Mouse (Mus musculus) midbrain, embryonic 15.5 days (tissue): ENCODE data around the gene Znrf3. TPM values are rescaled to one million over a fixed set of nuclear protein-coding genes. Genes with fewer than 3 reads are reported as not detected.

Experiments
- ATAC-seq: fragments of 200-750 bp; cut with Nextera tagmentation; replicated peaks from 2 replicates; pipeline ENCODE4 v1.8.0; 2017; ENCODE audit warnings: moderate TSS enrichment
- H3K27ac ChIP-seq: fragments of 300-500 bp; sonication (generic); 2 replicates; pipeline ENCODE4 v1.5.1; 2015; ENCODE audit warnings: mild to moderate bottlenecking, inconsistent platforms
- H3K27me3 ChIP-seq: fragments of 300-500 bp; sonication (generic); replicated peaks from 2 replicates; pipeline ENCODE4 v1.6.1; 2015; ENCODE audit warnings: inconsistent platforms
- H3K36me3 ChIP-seq: fragments of 300-500 bp; sonication (generic); replicated peaks from 2 replicates; pipeline ENCODE4 v1.6.1; 2015; ENCODE audit warnings: inconsistent platforms
- H3K4me1 ChIP-seq: fragments of 300-500 bp; sonication (generic); 2 replicates; pipeline ENCODE4 v1.6.1; 2015; ENCODE audit warnings: inconsistent platforms
- H3K4me2 ChIP-seq: fragments of 300-500 bp; sonication (generic); 2 replicates; pipeline ENCODE4 v1.6.1; 2015; ENCODE audit warnings: inconsistent platforms, mild to moderate bottlenecking, moderate library complexity
- H3K4me3 ChIP-seq: fragments of 300-500 bp; sonication (generic); 2 replicates; pipeline ENCODE4 v1.5.1; 2015; ENCODE audit warnings: mild to moderate bottlenecking, inconsistent platforms
- H3K9ac ChIP-seq: fragments of 300-500 bp; sonication (generic); 2 replicates; pipeline ENCODE4 v1.6.1; 2015; ENCODE audit warnings: mild to moderate bottlenecking, inconsistent platforms
- H3K9me3 ChIP-seq: fragments of 300-500 bp; sonication (generic); 2 replicates; pipeline ENCODE4 v1.6.1; 2016; ENCODE audit warnings: inconsistent platforms
- WGBS: fragments of 180-500 bp; shearing (Covaris S2); methylation state at CpG from one replicate; pipeline ENCODE4 v1.1.7; 2015; ENCODE audit warnings: mixed read lengths; 5-methylcytosine and 5-hydroxymethylcytosine counted together
- polyA plus RNA-seq: library from polyadenylated mRNA; unstranded; fragments of >200 nt; fragmentation: Nextera tagmentation; extraction: Ambion mirVana; gene quantifications from 2 replicates; pipeline ENCODE4 v1.2.1, GENCODE M21; 2015

Znrf3 gene
- polyA plus RNA-seq, 1 experiment from 2014 or later: 7.1 TPM

- Histone ChIP-seq H3K9ac (no peak overlapping the region), H3K27me3 (no peaks in the 10 kb centered on the region), H3K36me3 (no peaks in the 10 kb centered on the region), H3K27ac (no peak overlapping the region), H3K4me3 (no peak overlapping the region), H3K4me1 (no peaks in the 10 kb centered on the region), H3K4me2 (no peak overlapping the region), H3K9me3 (no peaks in the 10 kb centered on the region)
- ATAC-seq: no peak
These were observed 76.2 kb downstream of the Znrf3 start for GRCm38 (mm10) chr11:5368492-5368891.

DNA sequence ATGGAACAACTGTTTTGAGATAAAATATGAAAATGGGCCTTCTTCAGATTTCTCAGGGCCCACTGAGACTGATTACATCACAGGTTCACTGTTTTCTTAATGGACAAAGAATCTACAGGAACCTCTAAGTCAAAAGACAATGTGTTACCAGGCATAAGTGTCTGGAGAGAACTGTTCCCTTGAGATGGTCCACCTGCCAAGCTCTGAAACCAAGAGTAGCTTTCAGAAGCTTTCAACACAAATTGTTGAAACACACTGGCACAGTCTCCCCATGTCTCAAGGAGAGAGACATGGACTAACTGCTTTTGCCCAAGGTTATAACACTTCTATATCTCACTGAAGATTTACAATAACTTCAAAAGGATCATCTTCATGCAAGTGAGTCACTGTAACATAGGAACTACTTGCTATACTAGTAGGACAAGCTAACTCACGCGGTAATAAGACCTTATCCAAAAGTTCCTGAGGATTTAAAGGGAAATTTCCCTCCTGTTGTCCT is 89.3 kb downstream of the Znrf3 start:
- H3K4me3 ChIP-seq: no peak overlapping the region
- H3K9me3 ChIP-seq: no peaks in the 10 kb centered on the region
- no peak overlapping the region for H3K27ac ChIP-seq
- 96% methylated on average over 2 of the region's 2 CpGs for WGBS
- H3K36me3 ChIP-seq: no peaks in the 10 kb centered on the region
- H3K4me1 ChIP-seq: 0 out of 2 replicates have a peak, but pooled peaks cover 3% of the 10 kb centered on the region
- H3K27me3 ChIP-seq: no peaks in the 10 kb centered on the region
- ATAC-seq: no peak
- H3K4me2 ChIP-seq: no peak overlapping the region
- no peak overlapping the region for H3K9ac ChIP-seq

DNA sequence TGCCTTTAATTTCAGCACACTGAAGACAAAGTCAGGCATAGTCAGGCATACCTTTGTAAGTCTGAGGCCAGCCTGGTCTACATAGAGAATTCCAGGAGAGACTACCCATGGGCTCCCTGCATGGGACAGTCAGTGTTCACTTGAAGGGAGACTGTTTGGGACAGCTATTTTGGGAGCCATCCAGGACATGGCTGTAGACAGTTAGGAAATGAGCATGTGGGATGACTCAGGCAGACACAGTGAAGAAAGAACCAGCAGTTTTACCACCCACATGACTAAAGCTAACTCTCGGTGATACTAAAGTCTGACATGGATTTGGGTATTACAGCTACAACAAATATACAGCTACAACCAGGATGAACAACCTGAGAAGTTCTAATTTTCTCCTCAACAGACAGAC is 89.9 kb downstream of the Znrf3 start:
- Histone ChIP-seq H3K4me2 (no peak overlapping the region), H3K9ac (no peak overlapping the region), H3K36me3 (no peaks in the 10 kb centered on the region), H3K4me1 (0 out of 2 replicates have a peak, but pooled peaks cover 3% of the 10 kb centered on the region), H3K27me3 (no peaks in the 10 kb centered on the region), H3K4me3 (no peak overlapping the region), H3K9me3 (no peaks in the 10 kb centered on the region), H3K27ac (no peak overlapping the region)
- 93% methylated on average over 1 of the region's 1 CpGs for WGBS
- no peak for ATAC-seq

- Histone ChIP-seq H3K36me3 (no peaks in the 10 kb centered on the region), H3K9ac (no peak overlapping the region), H3K4me1 (0 out of 2 replicates have a peak, but pooled peaks cover 3% of the 10 kb centered on the region), H3K27me3 (no peaks in the 10 kb centered on the region), H3K4me3 (no peak overlapping the region), H3K27ac (no peak overlapping the region), H3K4me2 (no peak overlapping the region), H3K9me3 (no peaks in the 10 kb centered on the region)
- ATAC-seq: no peak
These were observed 91.6 kb downstream of the Znrf3 start for GRCm38 (mm10) chr11:5353032-5353431.

- whole genome bisulfite sequencing: 97% methylated on average over 5 of the region's 5 CpGs
- no peaks in the 10 kb centered on the region for H3K4me1 ChIP-seq
These were observed 95.2 kb downstream of the Znrf3 start for GRCm38 (mm10) chr11:5349483-5349882.

GRCm38 (mm10) chr11:5346845-5347640 is 97.6 kb downstream of the Znrf3 start:
- ATAC-seq: no peak
- Histone ChIP-seq H3K9me3 (no peaks in the 10 kb centered on the region), H3K27me3 (no peaks in the 10 kb centered on the region), H3K9ac (no peak overlapping the region), H3K27ac (no peak overlapping the region), H3K36me3 (no peaks in the 10 kb centered on the region), H3K4me1 (no peaks in the 10 kb centered on the region), H3K4me2 (no peak overlapping the region), H3K4me3 (no peak overlapping the region)
- WGBS: 43% methylated on average over 4 of the region's 4 CpGs

More at GRCm38 (mm10) chr11:5349483-5349882, 95.2 kb downstream of the Znrf3 start:
- H3K4me2 ChIP-seq: no peak overlapping the region
- no peak for ATAC-seq
- H3K36me3 ChIP-seq: no peaks in the 10 kb centered on the region
- no peak overlapping the region for H3K9ac ChIP-seq
- H3K4me3 ChIP-seq: no peak overlapping the region
- H3K27me3 ChIP-seq: no peaks in the 10 kb centered on the region
- H3K9me3 ChIP-seq: no peaks in the 10 kb centered on the region
- no peak overlapping the region for H3K27ac ChIP-seq

- no peaks in the 10 kb centered on the region for H3K4me1 ChIP-seq
- H3K9ac ChIP-seq: no peak overlapping the region
- 94% methylated on average over 4 of the region's 4 CpGs for WGBS
- H3K27ac ChIP-seq: no peak overlapping the region
- H3K9me3 ChIP-seq: no peaks in the 10 kb centered on the region
- H3K36me3 ChIP-seq: no peaks in the 10 kb centered on the region
- H3K4me3 ChIP-seq: no peak overlapping the region
- H3K4me2 ChIP-seq: no peak overlapping the region
- no peak for ATAC-seq
- H3K27me3 ChIP-seq: no peaks in the 10 kb centered on the region
These were observed 100.9 kb downstream of the Znrf3 start for GRCm38 (mm10) chr11:5343748-5344147.

DNA sequence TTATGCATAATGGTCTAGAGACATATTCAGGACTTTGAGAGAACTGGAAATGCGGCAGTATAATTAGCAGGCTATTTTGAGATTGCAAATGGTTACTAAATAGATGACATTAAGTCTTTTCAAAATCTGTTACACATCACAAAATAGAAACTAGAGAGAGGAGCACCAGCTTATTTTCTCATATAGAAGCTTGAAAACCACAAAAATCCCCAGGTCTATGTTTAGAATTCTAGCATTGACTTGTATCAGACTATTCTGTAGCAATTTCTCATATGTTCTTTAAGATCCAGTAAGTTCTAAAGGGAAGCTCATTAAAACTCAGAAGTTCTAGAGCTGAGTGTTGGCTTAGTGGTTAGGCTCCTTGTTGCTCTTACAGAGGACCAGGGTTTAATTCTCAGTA is 104.9 kb downstream of the Znrf3 start:
- H3K27ac ChIP-seq: no peak overlapping the region
- no peak overlapping the region for H3K9ac ChIP-seq
- H3K9me3 ChIP-seq: no peaks in the 10 kb centered on the region
- no peaks in the 10 kb centered on the region for H3K4me1 ChIP-seq
- no peaks in the 10 kb centered on the region for H3K27me3 ChIP-seq
- no peak for ATAC-seq
- WGBS: 94% methylated on average over 1 of the region's 1 CpGs
- no peak overlapping the region for H3K4me3 ChIP-seq
- H3K4me2 ChIP-seq: no peak overlapping the region
- H3K36me3 ChIP-seq: no peaks in the 10 kb centered on the region

DNA sequence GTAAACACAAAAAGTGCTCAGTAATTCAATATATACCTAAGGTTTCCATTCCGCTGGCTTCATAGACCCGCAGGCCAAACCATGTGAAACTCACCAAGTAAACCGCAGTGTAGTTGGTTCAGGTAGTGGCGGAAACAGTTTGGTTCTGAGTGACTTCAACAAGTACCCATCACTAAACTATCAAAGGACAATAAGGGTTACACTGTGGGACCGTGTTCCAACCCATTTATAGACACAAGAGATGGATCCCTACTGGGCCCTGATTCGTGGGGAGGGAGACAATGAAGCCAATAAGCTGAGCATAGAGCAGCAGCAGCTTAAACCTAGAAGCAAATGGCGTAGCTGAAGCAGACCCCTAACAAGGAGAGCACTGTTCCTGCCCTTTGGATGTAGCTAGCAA is 107.8 kb downstream of the Znrf3 start:
- Histone ChIP-seq H3K4me1 (no peaks in the 10 kb centered on the region), H3K27me3 (no peaks in the 10 kb centered on the region), H3K36me3 (no peaks in the 10 kb centered on the region), H3K4me2 (no peak overlapping the region), H3K9ac (no peak overlapping the region), H3K9me3 (no peaks in the 10 kb centered on the region), H3K4me3 (no peak overlapping the region), H3K27ac (no peak overlapping the region)
- ATAC-seq: no peak
- 89% methylated on average over 7 of the region's 7 CpGs for WGBS

- no peaks in the 10 kb centered on the region for H3K9me3 ChIP-seq
- H3K27me3 ChIP-seq: no peaks in the 10 kb centered on the region
- no peak overlapping the region for H3K4me3 ChIP-seq
- no peak overlapping the region for H3K4me2 ChIP-seq
- no peak overlapping the region for H3K27ac ChIP-seq
- H3K9ac ChIP-seq: no peak overlapping the region
- H3K36me3 ChIP-seq: no peaks in the 10 kb centered on the region
- no peak for ATAC-seq
- no peaks in the 10 kb centered on the region for H3K4me1 ChIP-seq
These were observed 108.4 kb downstream of the Znrf3 start for GRCm38 (mm10) chr11:5336269-5336668.

GRCm38 (mm10) chr11:5330851-5331250 is 113.8 kb downstream of the Znrf3 start:
- no peak overlapping the region for H3K27ac ChIP-seq
- no peak overlapping the region for H3K4me2 ChIP-seq
- H3K27me3 ChIP-seq: no peaks in the 10 kb centered on the region
- 94% methylated on average over 4 of the region's 4 CpGs for WGBS
- no peaks in the 10 kb centered on the region for H3K9me3 ChIP-seq
- no peaks in the 10 kb centered on the region for H3K36me3 ChIP-seq
- no peak overlapping the region for H3K9ac ChIP-seq
- H3K4me1 ChIP-seq: no peaks in the 10 kb centered on the region
- H3K4me3 ChIP-seq: no peak overlapping the region
- no peak for ATAC-seq

DNA sequence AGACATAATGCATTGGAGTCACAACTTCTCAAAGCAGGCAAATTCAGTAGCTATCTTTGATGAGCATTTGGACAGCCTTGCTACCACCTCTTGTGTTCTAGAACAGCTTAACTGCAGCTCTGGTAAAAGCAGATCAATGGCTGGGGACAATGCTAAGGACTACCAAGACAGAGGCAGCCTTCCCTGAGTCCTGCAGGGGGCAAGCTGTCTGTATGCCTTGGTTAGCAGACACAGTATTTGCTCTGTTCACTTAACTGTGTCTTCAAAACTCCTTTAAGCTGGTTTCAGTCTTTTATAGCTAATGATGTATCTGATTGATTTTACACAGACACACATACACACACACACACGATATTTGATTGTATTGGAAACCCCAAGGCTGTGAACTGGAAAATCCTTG is 117.0 kb downstream of the Znrf3 start:
- 15% methylated on average over 1 of the region's 1 CpGs for WGBS
- no peaks in the 10 kb centered on the region for H3K9me3 ChIP-seq
- ATAC-seq: no peak

DNA sequence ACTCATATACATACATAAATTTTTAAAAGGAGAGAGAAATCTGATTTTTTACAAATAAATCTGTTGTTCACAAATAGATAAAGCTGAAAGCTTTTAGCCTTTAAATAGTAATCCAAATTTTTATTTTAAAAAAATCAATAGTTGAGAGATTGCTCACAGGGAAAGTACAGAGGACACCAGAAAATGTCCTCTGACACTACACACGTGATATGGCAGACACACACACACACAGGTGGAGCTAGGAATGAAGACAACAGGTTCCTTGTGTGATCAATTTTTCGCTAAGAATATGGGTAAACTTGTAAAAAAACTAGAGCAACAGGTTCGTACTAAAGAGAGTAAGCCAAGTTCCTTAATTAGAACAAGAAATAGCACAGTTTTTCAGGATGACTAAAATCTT is 118.4 kb downstream of the Znrf3 start:
- Histone ChIP-seq H3K36me3 (no peaks in the 10 kb centered on the region), H3K27ac (no peak overlapping the region), H3K9me3 (no peaks in the 10 kb centered on the region), H3K4me3 (no peak overlapping the region), H3K4me2 (no peak overlapping the region), H3K9ac (no peak overlapping the region), H3K27me3 (no peaks in the 10 kb centered on the region), H3K4me1 (peaks cover 4% of the 10 kb centered on the region; the same call in 1 of the 2 replicates)
- no peak for ATAC-seq
- WGBS: 97% methylated on average over 3 of the region's 3 CpGs

More for the DNA sequence above, 117.0 kb downstream of the Znrf3 start:
- Histone ChIP-seq H3K27me3 (no peaks in the 10 kb centered on the region), H3K36me3 (no peaks in the 10 kb centered on the region), H3K9ac (no peak overlapping the region), H3K4me3 (no peak overlapping the region), H3K4me1 (no peaks in the 10 kb centered on the region), H3K4me2 (no peak overlapping the region), H3K27ac (no peak overlapping the region)
